Mouse (Mus musculus) liver, postnatal 0 days (tissue): ENCODE results near the gene Cryba2. TPM values are rescaled to one million over a fixed set of nuclear protein-coding genes. Genes with fewer than 3 reads are reported as not detected.

Experiments used
- ATAC-seq: fragments of 200-750 bp; cut with Nextera tagmentation; 2 replicates; pipeline ENCODE4 v1.8.0; 2017; ENCODE audit warnings: mild to moderate bottlenecking, moderate library complexity
- DNase-seq: peaks from one replicate; pipeline ENCODE4 v3.0.0-alpha.2; 2016
- H3K27ac ChIP-seq: fragments of 300-500 bp; sonication (generic); 2 replicates; pipeline ENCODE4 v1.5.1; 2014; ENCODE audit warnings: antibody characterized with exemption, moderate library complexity, mild to moderate bottlenecking, low read depth
- H3K27me3 ChIP-seq: fragments of 300-500 bp; sonication (generic); 2 replicates; pipeline ENCODE4 v1.6.1; 2014; ENCODE audit warnings: low read length, control low read depth, mixed read lengths; ENCODE audit not compliant: insufficient read depth
- H3K36me3 ChIP-seq: fragments of 300-500 bp; sonication (generic); replicated peaks from 2 replicates; pipeline ENCODE4 v1.6.1; 2014; ENCODE audit warnings: mild to moderate bottlenecking, control low read depth, low read length, moderate library complexity, mixed read lengths; ENCODE audit not compliant: insufficient read depth
- H3K4me1 ChIP-seq: fragments of 300-500 bp; sonication (generic); 2 replicates; pipeline ENCODE4 v1.6.1; 2014; ENCODE audit warnings: antibody characterized with exemption, mild to moderate bottlenecking, control low read depth; ENCODE audit not compliant: insufficient read depth
- H3K4me2 ChIP-seq: fragments of 300-500 bp; sonication (generic); 2 replicates; pipeline ENCODE4 v1.6.1; 2014; ENCODE audit warnings: low read depth, mild to moderate bottlenecking, low read length, moderate library complexity, mixed read lengths
- H3K4me3 ChIP-seq: fragments of 300-500 bp; sonication (generic); 2 replicates; pipeline ENCODE4 v1.5.1; 2014; ENCODE audit warnings: low read depth, low read length
- H3K9ac ChIP-seq: fragments of 300-500 bp; sonication (generic); replicated peaks from 2 replicates; pipeline ENCODE4 v1.6.1; 2014; ENCODE audit warnings: mild to moderate bottlenecking, moderate library complexity
- H3K9me3 ChIP-seq: fragments of 300-500 bp; sonication (generic); 2 replicates; pipeline ENCODE4 v1.6.1; 2016; ENCODE audit warnings: mild to moderate bottlenecking, control low read depth, low read length, mixed read lengths
- CTCF ChIP-seq: sonication (generic); IDR thresholded peaks from 2 replicates; pipeline ENCODE4 v1.5.1; 2016; ENCODE audit warnings: antibody characterized with exemption, low read depth
- EP300 ChIP-seq: IDR thresholded peaks from 2 replicates; pipeline ENCODE4 v1.6.1; 2016; ENCODE audit warnings: antibody characterized with exemption, low read depth, mild to moderate bottlenecking
- WGBS: fragments of 180-500 bp; shearing (Covaris S2); extraction: QIAGEN DNeasy Blood & Tissue Kit; methylation state at CpG from one replicate; pipeline ENCODE4 v1.1.7; 2014; ENCODE audit not compliant: insufficient replicate concordance; 5-methylcytosine and 5-hydroxymethylcytosine counted together
- polyA plus RNA-seq: library from polyadenylated mRNA; unstranded; fragments of >200 nt; fragmentation: Nextera tagmentation; extraction: Ambion mirVana; gene quantifications from 2 replicates; pipeline ENCODE4 v1.2.1, GENCODE M21; 2015

The Cryba2 gene
- polyA plus RNA-seq, 1 experiment from 2014 or later: not detected

GRCm38 (mm10) chr1:74858805-74859204 lies 34.1 kb downstream of the Cryba2 start:
- 13% methylated on average over 16 of the region's 16 CpGs for WGBS
- no peak overlapping the region for H3K4me2 ChIP-seq
- ATAC-seq (no peak), DNase-seq (no peak)
- no peaks in the 10 kb centered on the region for H3K9me3 ChIP-seq
- no peak for TF ChIP-seq EP300
- no peak for TF ChIP-seq CTCF
- H3K36me3 ChIP-seq: no peaks in the 10 kb centered on the region
- peaks cover 70% of the 10 kb centered on the region for H3K27me3 ChIP-seq
- no peak overlapping the region for H3K4me3 ChIP-seq
- no peak overlapping the region for H3K27ac ChIP-seq
- H3K4me1 ChIP-seq: peaks cover 3% of the 10 kb centered on the region; the same call in 1 of the 2 replicates
- no peak overlapping the region for H3K9ac ChIP-seq

GRCm38 (mm10) chr1:74858171-74858719 lies 34.7 kb downstream of the Cryba2 start:
- H3K36me3 ChIP-seq: no peaks in the 10 kb centered on the region
- no peak for ATAC-seq

GRCm38 (mm10) chr1:74857677-74858076 lies 35.3 kb downstream of the Cryba2 start:
- ATAC-seq (no peak), DNase-seq (no peak)
- WGBS: 6% methylated on average over 4 of the region's 4 CpGs
- no peaks in the 10 kb centered on the region for H3K36me3 ChIP-seq
- no peak overlapping the region for H3K27ac ChIP-seq
- no peak overlapping the region for H3K4me3 ChIP-seq
- peaks cover 3% of the 10 kb centered on the region; the same call in 1 of the 2 replicates for H3K4me1 ChIP-seq
- no peaks in the 10 kb centered on the region for H3K9me3 ChIP-seq
- H3K9ac ChIP-seq: no peak overlapping the region
- peaks cover 79% of the 10 kb centered on the region for H3K27me3 ChIP-seq
- H3K4me2 ChIP-seq: no peak overlapping the region
- TF ChIP-seq CTCF (no peak), EP300 (no peak)

More at GRCm38 (mm10) chr1:74858171-74858719, 34.7 kb downstream of the Cryba2 start:
- Histone ChIP-seq H3K4me1 (peaks cover 3% of the 10 kb centered on the region; the same call in 1 of the 2 replicates), H3K27ac (no peak overlapping the region), H3K9me3 (no peaks in the 10 kb centered on the region), H3K4me2 (no peak overlapping the region), H3K9ac (no peak overlapping the region), H3K27me3 (peaks cover 74% of the 10 kb centered on the region), H3K4me3 (no peak overlapping the region)
- TF ChIP-seq CTCF (no peak), EP300 (no peak)
- 2% methylated on average over 29 of the region's 29 CpGs for WGBS
- peak; percentile 49 for DNase-seq

- WGBS: 7% methylated on average over 20 of the region's 20 CpGs
Observed at GRCm38 (mm10) chr1:74857201-74857600, 35.7 kb downstream of the Cryba2 start.

GRCm38 (mm10) chr1:74856791-74857190 lies 36.2 kb downstream of the Cryba2 start:
- 2% methylated on average over 7 of the region's 7 CpGs for WGBS
- no peak for TF ChIP-seq EP300
- no peak for TF ChIP-seq CTCF
- H3K27me3 ChIP-seq: peaks cover 85% of the 10 kb centered on the region
- H3K9ac ChIP-seq: no peak overlapping the region
- peaks cover 3% of the 10 kb centered on the region; the same call in 1 of the 2 replicates for H3K4me1 ChIP-seq
- no peak overlapping the region for H3K27ac ChIP-seq
- H3K36me3 ChIP-seq: no peaks in the 10 kb centered on the region
- H3K4me2 ChIP-seq: no peak overlapping the region
- DNase-seq (no peak), ATAC-seq (no peak)
- no peak overlapping the region for H3K4me3 ChIP-seq
- no peaks in the 10 kb centered on the region for H3K9me3 ChIP-seq

More at GRCm38 (mm10) chr1:74857201-74857600, 35.7 kb downstream of the Cryba2 start:
- DNase-seq (no peak), ATAC-seq (no peak)
- H3K9me3 ChIP-seq: no peaks in the 10 kb centered on the region
- H3K27ac ChIP-seq: no peak overlapping the region
- H3K4me1 ChIP-seq: peaks cover 3% of the 10 kb centered on the region; the same call in 1 of the 2 replicates
- H3K9ac ChIP-seq: no peak overlapping the region
- TF ChIP-seq CTCF (no peak), EP300 (no peak)
- no peaks in the 10 kb centered on the region for H3K36me3 ChIP-seq
- no peak overlapping the region for H3K4me2 ChIP-seq
- H3K4me3 ChIP-seq: no peak overlapping the region
- H3K27me3 ChIP-seq: peaks cover 81% of the 10 kb centered on the region

- no peak overlapping the region for H3K27ac ChIP-seq
- ATAC-seq: no peak
- no peak overlapping the region for H3K4me3 ChIP-seq
Observed at GRCm38 (mm10) chr1:74856439-74856720, 36.6 kb downstream of the Cryba2 start.

More at GRCm38 (mm10) chr1:74856439-74856720, 36.6 kb downstream of the Cryba2 start:
- Histone ChIP-seq H3K9me3 (no peaks in the 10 kb centered on the region), H3K4me2 (no peak overlapping the region), H3K9ac (no peak overlapping the region), H3K27me3 (peaks cover 88% of the 10 kb centered on the region), H3K4me1 (peaks cover 3% of the 10 kb centered on the region; the same call in 1 of the 2 replicates), H3K36me3 (no peaks in the 10 kb centered on the region)
- TF ChIP-seq CTCF (no peak), EP300 (no peak)
- WGBS: 5% methylated on average over 11 of the region's 11 CpGs
- no peak for DNase-seq
